In genomic region chr17:8272951-8273350, GRCm38 (mm10) we compare ENCODE assay signal across 35 mouse cellular contexts. TPM values are rescaled to one million over a fixed set of nuclear protein-coding genes. Genes with fewer than 3 reads are reported as not detected.
DNase-seq lines count a peak whose midpoint lies in the region; ATAC-seq and TF ChIP-seq lines count a peak whose summit lies in the region.
"Had no signal": no experiment of that assay in that cellular context is flagged by ENCODE, and none has a peak within 500 bp of the region (broad histone marks: within the 10 kb centered on the region; RNA-seq: fewer than 3 reads in every experiment).

No protein-coding gene starts in this region.

- TF ChIP-seq CTCF in lung, postnatal 0 days (IDR thresholded peaks at IDR 0.05): no peak

- 30% methylated on average over 6 of the region's 6 CpGs for WGBS in lung, postnatal 0 days
- 49% methylated on average over 6 of the region's 6 CpGs for WGBS in liver, embryonic 16.5 days (ENCODE audit: insufficient replicate concordance)

- peak; percentile 12; the same call in 1 of the 2 replicates for ATAC-seq in lung, postnatal 0 days
- peak; percentile 67 for ATAC-seq in liver, embryonic 16.5 days (ENCODE audit: low read depth)
- ATAC-seq: forebrain, embryonic 13.5 days; inflammation-experienced regulatory T-cells, adult 6 months; Patski had no signal

- no peak overlapping the region for H3K27ac ChIP-seq in lung, postnatal 0 days (ENCODE audit: low read length)
- peak overlapping the region; percentile 64 for H3K27ac ChIP-seq in liver, embryonic 16.5 days (ENCODE audit: low read length)
- H3K27ac ChIP-seq: forebrain, embryonic 13.5 days; heart, embryonic 13.5 days; hindbrain, embryonic 10.5 days; hindbrain, embryonic 15.5 days; kidney, postnatal 0 days; midbrain, embryonic 12.5 days; neural tube, embryonic 12.5 days had no signal

- TF ChIP-seq EP300 in lung, postnatal 0 days (IDR thresholded peaks at IDR 0.05): no peak

- H3K9me3 ChIP-seq in lung, postnatal 0 days (ENCODE audit: low read length): no peaks in the 10 kb centered on the region
- no peaks in the 10 kb centered on the region for H3K9me3 ChIP-seq in liver, embryonic 16.5 days (replicated peaks; ENCODE audit: control insufficient read depth, low read length)
- H3K9me3 ChIP-seq: forebrain, embryonic 13.5 days; heart, embryonic 13.5 days; hindbrain, embryonic 10.5 days; hindbrain, embryonic 15.5 days; midbrain, embryonic 12.5 days; neural tube, embryonic 12.5 days had no signal

- no peak overlapping the region for H3K4me2 ChIP-seq in lung, postnatal 0 days (replicated peaks; ENCODE audit: low read depth, low read length)
- H3K4me2 ChIP-seq in liver, embryonic 16.5 days (ENCODE audit: low read depth, low read length): no peak overlapping the region
- H3K4me2 ChIP-seq: forebrain, embryonic 13.5 days; heart, embryonic 13.5 days; hindbrain, embryonic 15.5 days; midbrain, embryonic 12.5 days; neural tube, embryonic 12.5 days had no signal

- no peaks in the 10 kb centered on the region for H3K36me3 ChIP-seq in lung, postnatal 0 days (ENCODE audit: insufficient read depth, low read length)
- H3K36me3 ChIP-seq in liver, embryonic 16.5 days (ENCODE audit: control insufficient read depth, insufficient read depth): no peaks in the 10 kb centered on the region
- H3K36me3 ChIP-seq: heart, embryonic 13.5 days; hindbrain, embryonic 10.5 days; hindbrain, embryonic 15.5 days; midbrain, embryonic 12.5 days; neural tube, embryonic 12.5 days had no signal

- peak; percentile 10 for DNase-seq in adrenal gland, adult 2 months
- no peak for DNase-seq in adrenal gland, adult (ENCODE audit: inconsistent age in 2 of 2, low spot score in 1 of 2)
- no peak for DNase-seq in lung, postnatal 0 days (ENCODE audit: low spot score)
- DNase-seq in lung, postnatal 36 days: no peak
- no peak for DNase-seq in kidney, adult 18-20 months
- DNase-seq in gastrocnemius, adult 18-20 months (ENCODE audit: low spot score): no peak
- DNase-seq in B cell, adult 2 months: no peak
- DNase-seq: adrenal gland, postnatal 36 days; cerebellum, adult 2 months; cerebellum, postnatal 25 days; gastrocnemius, postnatal 25 days; heart, postnatal 10 days; kidney, adult 8-10 months; kidney, postnatal 4 days; layer of hippocampus, postnatal 36 days; left cerebral cortex, postnatal 4 days; right cerebral cortex, adult 18-20 months; right cerebral cortex, postnatal 4 days; thymus, adult 2 months; thymus, postnatal 4 days had no signal

- no peak overlapping the region for H3K9ac ChIP-seq in lung, postnatal 0 days (replicated peaks; ENCODE audit: low read depth)
- H3K9ac ChIP-seq in liver, embryonic 16.5 days (ENCODE audit: low read depth, low read length): no peak overlapping the region
- H3K9ac ChIP-seq: forebrain, embryonic 13.5 days; heart, embryonic 13.5 days; hindbrain, embryonic 15.5 days; midbrain, embryonic 12.5 days; neural tube, embryonic 12.5 days had no signal

- H3K27me3 ChIP-seq in lung, postnatal 0 days (replicated peaks; ENCODE audit: insufficient read depth, low read length): no peaks in the 10 kb centered on the region
- H3K27me3 ChIP-seq in liver, embryonic 16.5 days (ENCODE audit: control insufficient read depth, insufficient read depth, low read depth, low read length): no peaks in the 10 kb centered on the region
- H3K27me3 ChIP-seq: hindbrain, embryonic 15.5 days; Patski had no signal

- no peak overlapping the region for H3K4me3 ChIP-seq in lung, postnatal 0 days (ENCODE audit: low read depth, low read length)
- no peak overlapping the region for H3K4me3 ChIP-seq in liver, embryonic 16.5 days (ENCODE audit: low read depth, low read length)
- H3K4me3 ChIP-seq: forebrain, embryonic 13.5 days; heart, embryonic 13.5 days; hindbrain, embryonic 10.5 days; hindbrain, embryonic 15.5 days; midbrain, embryonic 12.5 days; myocyte; neural tube, embryonic 12.5 days had no signal

- peaks cover 3% of the 10 kb centered on the region; the same call in 1 of the 2 replicates for H3K4me1 ChIP-seq in lung, postnatal 0 days (ENCODE audit: insufficient read depth, low read depth, low read length)
- H3K4me1 ChIP-seq in liver, embryonic 16.5 days (ENCODE audit: control insufficient read depth, low read depth, low read length): peaks cover 13% of the 10 kb centered on the region
- H3K4me1 ChIP-seq: forebrain, embryonic 13.5 days; hindbrain, embryonic 10.5 days; hindbrain, embryonic 15.5 days; neural tube, embryonic 12.5 days had no signal

RNA-seq across cellular contexts. Expression of gene Mpc1, which starts 9.8 kb away (rescaled TPM):
- 100 to 1,000 TPM; 296 to 304 TPM for total RNA-seq in adrenal gland, adult 2 months (2021)
- polyA plus RNA-seq in adrenal gland, adult 2 months (2012; rRNA removed): 92.5 and 121 TPM in 2 replicates
- 283 and 288 TPM in 2 replicates for polyA plus RNA-seq in lung, postnatal 0 days (2015; fragmentation: Nextera tagmentation; extraction: Ambion mirVana)
- 168 and 173 TPM in 2 replicates for polyA plus RNA-seq in liver, embryonic 16.5 days (2015; fragmentation: Nextera tagmentation; extraction: Ambion mirVana)
- total RNA-seq in gastrocnemius, adult 18-20 months (2021): 100 to 1,000 TPM; 418 to 491 TPM

RNA-seq across cellular contexts. Expression of gene Ccr6, which starts 37.1 kb away (rescaled TPM):
- total RNA-seq in adrenal gland, adult 2 months (2021): not detected
- polyA plus RNA-seq in adrenal gland, adult 2 months (2012; rRNA removed): 0.08 and 0.29 TPM in 2 replicates
- 0.38 and 0.56 TPM in 2 replicates for polyA plus RNA-seq in lung, postnatal 0 days (2015; fragmentation: Nextera tagmentation; extraction: Ambion mirVana)
- polyA plus RNA-seq in liver, embryonic 16.5 days (2015; fragmentation: Nextera tagmentation; extraction: Ambion mirVana): 0.08 and 0.11 TPM in 2 replicates
- total RNA-seq in gastrocnemius, adult 18-20 months (2021): not detected
- total RNA-seq: adrenal gland, postnatal 36 days; gastrocnemius, postnatal 25 days; heart, postnatal 10 days; layer of hippocampus, postnatal 36 days; left cerebral cortex, postnatal 4 days; MEL; midbrain, postnatal 0 days had no signal
- polyA plus RNA-seq: cerebellum, adult 2 months; embryonic facial prominence, embryonic 11.5 days; forebrain, embryonic 13.5 days; heart, embryonic 13.5 days; hindbrain, embryonic 10.5 days; hindbrain, embryonic 15.5 days; kidney, postnatal 0 days; limb, embryonic 14.5 days; midbrain, embryonic 12.5 days; midbrain, postnatal 0 days; myocyte; neural tube, embryonic 12.5 days; Patski had no signal

RNA-seq across cellular contexts. Expression of gene Sft2d1, which starts 38.0 kb away (rescaled TPM):
- total RNA-seq in adrenal gland, adult 2 months (2021): 10 to 100 TPM; 32.8 to 39.7 TPM
- polyA plus RNA-seq in adrenal gland, adult 2 months (2012; rRNA removed): 108 and 123 TPM in 2 replicates
- 113 and 115 TPM in 2 replicates for polyA plus RNA-seq in lung, postnatal 0 days (2015; fragmentation: Nextera tagmentation; extraction: Ambion mirVana)
- polyA plus RNA-seq in liver, embryonic 16.5 days (2015; fragmentation: Nextera tagmentation; extraction: Ambion mirVana): 44.5 and 47.4 TPM in 2 replicates
- total RNA-seq in gastrocnemius, adult 18-20 months (2021): 1 to 10 TPM; 6.0 to 7.0 TPM
